Mouse (Mus musculus) CH12.LX (cell line): ENCODE measurements at regions not wholly inside any gene's neighbourhood (a gene's known extent, or its start where the extent isn't known, plus 50 kb on each side); places are given as distances from the start of the nearest gene placed in this dataset.

ENCODE experiments used
- BHLHE40 ChIP-seq: IDR thresholded peaks from 2 replicates; pipeline ENCODE4 v1.6.1; 2011; ENCODE audit warnings: mild to moderate bottlenecking, low read depth, low read length, improper control_type of control experiment
- CHD1 ChIP-seq: IDR thresholded peaks from 2 replicates; pipeline ENCODE4 v1.6.1; 2012; ENCODE audit warnings: low read depth, low read length, improper control_type of control experiment, inconsistent platforms
- CTCF ChIP-seq, 2 experiments: IDR thresholded peaks in 1 of 2; conservative IDR thresholded peaks in 1 of 2; 2 replicates each; pipeline ENCODE4 v1.5.1; 2011 to 2012; ENCODE audit warnings: low read depth in 2 of 2, low read length in 2 of 2, improper control_type of control experiment in 1 of 2, inconsistent platforms in 1 of 2, mild to moderate bottlenecking in 1 of 2, moderate library complexity in 1 of 2
- MEF2A ChIP-seq: IDR thresholded peaks from 2 replicates; pipeline ENCODE4 v1.6.1; 2014; ENCODE audit warnings: low read depth, mild to moderate bottlenecking, inconsistent platforms, low read length, improper control_type of control experiment, borderline replicate concordance
- MXI1 ChIP-seq: IDR thresholded peaks from 2 replicates; pipeline ENCODE4 v1.6.1; 2011; ENCODE audit warnings: mild to moderate bottlenecking, low read depth, low read length, improper control_type of control experiment
- POLR2AphosphoS2 ChIP-seq: IDR thresholded peaks from 2 replicates; pipeline ENCODE4 v1.6.1; 2011; ENCODE audit warnings: low read depth, low read length, improper control_type of control experiment
- SMC3 ChIP-seq: IDR thresholded peaks from 2 replicates; pipeline ENCODE4 v1.6.1; 2011; ENCODE audit warnings: low read depth, low read length, improper control_type of control experiment

DNA sequence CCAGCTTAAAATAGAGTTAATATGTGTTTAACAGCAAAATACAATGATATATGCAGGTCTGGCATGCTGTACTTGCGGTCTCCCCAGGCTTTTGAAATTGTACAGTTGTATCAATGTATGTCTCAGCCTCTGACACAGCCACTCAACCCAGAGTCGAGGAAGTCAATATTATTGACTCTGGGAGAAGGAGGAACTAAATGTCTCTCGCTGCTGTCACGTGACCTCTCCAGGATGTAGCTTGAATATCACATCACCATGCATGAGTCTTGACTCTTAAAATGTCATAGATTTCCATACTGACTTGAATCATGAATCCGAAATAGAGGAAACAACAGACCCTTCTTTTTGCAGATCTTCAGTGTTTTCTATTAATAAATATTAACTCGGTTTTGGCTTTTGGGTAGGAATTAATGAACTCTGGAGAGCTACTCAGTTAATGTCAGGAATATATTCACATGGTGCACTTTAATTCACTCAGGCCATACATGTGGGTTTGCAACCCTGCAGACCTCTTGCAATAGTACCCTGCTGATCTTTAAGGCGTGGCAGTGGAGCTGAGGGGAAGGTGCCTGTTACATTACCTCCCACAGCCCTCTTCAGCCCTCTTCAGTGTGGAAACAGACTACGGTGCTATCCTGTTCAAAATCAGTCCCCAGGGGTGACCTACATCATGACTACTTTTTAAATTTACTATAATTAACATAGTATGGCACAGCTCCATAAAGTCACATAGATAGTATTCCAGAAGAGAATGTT, 102.7 kb upstream of the Foxn2 start:
- TF ChIP-seq CTCF (conservative IDR thresholded peaks at IDR 0.05 in 1 of 2, IDR thresholded peaks at IDR 0.05 in 1 of 2; ENCODE audit: low read depth in 2 of 2, low read length in 2 of 2) (no peak), CHD1 (no peak), MEF2A (no peak), MXI1 (no peak), SMC3 (no peak), BHLHE40 (peak; percentile 13; the same call in 1 of the 2 replicates), POLR2AphosphoS2 (no peak)
